Mouse (Mus musculus) lung, postnatal 10 days (tissue): ENCODE results near the gene Klhl29.
"Not testable (repeated sequence)": the region's sequence is repeated elsewhere in the genome, so short reads cannot be mapped to it uniquely, and the experiment has no call there.

ENCODE experiments used
- DNase-seq: peaks from one replicate; pipeline ENCODE4 v3.0.0; 2021

The Klhl29 gene

DNA sequence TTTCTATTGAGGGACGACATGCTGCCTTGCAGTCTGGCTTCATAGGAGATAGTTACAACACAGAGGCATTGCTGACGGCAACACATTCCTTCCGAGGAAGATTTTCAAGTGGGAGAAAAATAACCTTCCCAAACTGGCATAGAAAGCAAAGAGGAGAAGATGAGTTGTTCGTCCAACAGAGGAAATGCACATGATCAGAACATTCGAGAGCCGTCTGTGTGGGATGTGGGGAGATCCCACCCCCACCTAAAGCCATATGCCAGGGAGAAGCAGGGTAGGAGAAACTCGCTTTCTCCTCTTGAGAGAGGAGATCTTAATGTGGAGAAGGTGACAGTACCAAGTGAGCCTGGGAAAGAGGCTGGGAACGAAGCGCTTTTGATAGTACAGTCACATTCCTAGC is 22.1 kb downstream of the Klhl29 start:
- no peak for DNase-seq

DNA sequence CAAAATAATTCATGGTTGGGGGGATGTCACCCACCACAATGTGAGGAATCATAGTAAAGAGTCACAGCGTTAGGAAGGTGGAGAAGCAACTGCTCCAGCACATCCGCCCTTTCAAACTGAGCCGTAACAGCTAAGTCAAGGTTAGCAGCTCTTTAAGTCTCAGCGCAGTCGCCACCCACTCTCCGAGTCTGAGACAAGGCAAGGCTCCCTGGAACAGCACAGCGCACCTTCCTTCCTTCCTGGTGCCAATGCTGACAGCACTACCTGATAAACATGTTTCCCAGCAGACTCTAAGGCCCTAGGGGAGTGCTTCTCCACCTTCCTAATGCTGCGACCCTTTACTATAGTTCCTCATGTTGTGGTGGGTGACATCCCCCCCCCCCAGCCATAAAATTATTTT is 22.7 kb downstream of the Klhl29 start:
- DNase-seq, result no peak

DNA sequence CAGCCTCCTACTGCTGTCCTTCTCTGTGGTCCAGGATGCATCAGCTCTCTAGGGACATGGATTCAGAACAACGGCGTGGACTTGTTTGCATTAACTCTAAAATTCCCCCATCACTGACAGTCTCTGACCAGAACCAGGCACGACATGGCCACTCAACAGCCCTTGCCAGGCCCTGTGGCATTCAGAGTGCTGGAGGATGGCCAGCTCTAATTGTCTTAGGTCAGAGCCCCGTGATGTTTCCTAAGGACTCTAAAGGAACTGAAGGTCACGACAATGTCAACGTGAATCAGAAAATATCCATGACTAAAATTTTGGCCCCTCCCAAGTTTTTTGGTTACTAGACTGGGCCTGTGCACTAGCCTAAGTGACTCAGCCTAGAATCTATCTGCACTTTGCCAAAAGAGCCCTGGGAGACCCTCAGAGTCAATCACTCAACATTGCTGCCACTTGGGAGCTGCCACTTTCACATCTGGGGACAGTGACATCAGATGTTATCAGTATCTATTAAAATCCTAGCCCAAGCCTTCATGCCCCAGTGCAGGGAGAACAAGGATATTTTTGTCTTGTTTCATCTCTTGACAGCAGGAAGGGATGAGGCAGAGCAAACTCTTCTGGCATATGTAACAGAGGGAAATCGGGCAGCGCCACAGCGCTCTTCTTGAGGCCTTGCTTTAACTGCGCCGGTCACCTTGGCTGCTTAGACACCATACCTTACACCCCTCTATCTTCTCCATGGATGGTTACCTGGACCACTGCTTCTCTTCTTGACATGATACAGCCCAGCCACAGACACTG is 24.8 kb downstream of the Klhl29 start:
- no peak for DNase-seq

DNA sequence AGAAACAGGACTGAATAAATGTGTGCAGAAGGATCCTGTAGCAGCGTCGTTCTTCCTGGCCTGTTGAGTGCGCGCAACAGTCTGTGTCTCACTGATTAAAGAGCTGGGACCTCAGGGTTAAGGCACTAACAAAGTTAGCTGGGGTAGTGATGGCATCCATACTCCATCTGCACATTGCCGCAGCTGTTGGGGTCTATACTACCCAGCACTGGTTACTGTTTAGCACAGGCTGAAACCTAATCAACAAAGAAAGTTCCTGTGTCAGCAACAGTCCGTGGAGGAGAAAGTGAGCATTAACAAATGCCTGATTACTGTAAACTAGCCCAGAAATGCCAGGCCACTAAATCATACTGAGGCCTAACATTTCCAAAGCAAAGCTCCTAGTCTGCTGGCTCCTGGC is 30.4 kb downstream of the Klhl29 start:
- no peak for DNase-seq

DNA sequence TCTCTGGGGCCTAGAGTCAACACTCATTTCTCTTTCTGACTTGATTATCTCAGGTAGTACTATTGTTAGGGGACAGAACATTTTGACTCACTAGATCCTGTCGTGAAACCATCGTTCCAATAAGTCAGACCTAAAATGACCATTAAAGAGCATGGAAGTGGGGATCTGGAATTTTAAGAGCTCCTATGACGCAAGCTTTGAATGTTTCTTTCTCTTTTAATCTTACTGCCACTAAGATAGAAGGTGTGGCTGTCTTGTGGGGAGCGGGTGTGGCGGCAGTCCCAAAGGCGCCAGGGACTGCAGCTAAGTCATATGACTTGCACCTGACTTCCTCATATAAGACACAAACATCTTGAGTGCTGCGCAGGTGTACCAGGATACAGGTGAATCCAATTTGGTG is 31.0 kb downstream of the Klhl29 start:
- not testable (repeated sequence) for DNase-seq

DNA sequence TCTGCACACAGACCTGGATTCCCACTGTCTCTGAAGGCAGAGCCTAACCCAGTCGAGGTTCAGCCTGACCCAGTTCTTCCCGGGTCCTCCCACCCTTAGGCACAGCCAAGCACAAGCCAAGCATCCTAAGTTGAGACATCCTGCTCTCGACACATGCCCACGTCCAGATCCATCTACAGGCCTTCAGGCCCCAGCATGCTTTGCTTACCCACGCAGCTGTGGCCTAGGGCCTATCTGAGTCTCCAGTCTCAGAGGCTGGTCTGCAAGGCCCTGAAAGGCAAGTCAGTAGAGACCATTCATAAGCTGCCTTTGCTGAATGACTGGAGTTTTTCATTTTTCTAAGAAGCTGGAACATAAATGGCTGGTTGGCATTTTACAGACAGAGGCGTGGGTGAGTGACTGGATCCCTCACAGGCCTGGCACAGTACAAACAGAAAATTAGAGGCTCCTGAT is 35.3 kb downstream of the Klhl29 start:
- DNase-seq, result no peak

DNA sequence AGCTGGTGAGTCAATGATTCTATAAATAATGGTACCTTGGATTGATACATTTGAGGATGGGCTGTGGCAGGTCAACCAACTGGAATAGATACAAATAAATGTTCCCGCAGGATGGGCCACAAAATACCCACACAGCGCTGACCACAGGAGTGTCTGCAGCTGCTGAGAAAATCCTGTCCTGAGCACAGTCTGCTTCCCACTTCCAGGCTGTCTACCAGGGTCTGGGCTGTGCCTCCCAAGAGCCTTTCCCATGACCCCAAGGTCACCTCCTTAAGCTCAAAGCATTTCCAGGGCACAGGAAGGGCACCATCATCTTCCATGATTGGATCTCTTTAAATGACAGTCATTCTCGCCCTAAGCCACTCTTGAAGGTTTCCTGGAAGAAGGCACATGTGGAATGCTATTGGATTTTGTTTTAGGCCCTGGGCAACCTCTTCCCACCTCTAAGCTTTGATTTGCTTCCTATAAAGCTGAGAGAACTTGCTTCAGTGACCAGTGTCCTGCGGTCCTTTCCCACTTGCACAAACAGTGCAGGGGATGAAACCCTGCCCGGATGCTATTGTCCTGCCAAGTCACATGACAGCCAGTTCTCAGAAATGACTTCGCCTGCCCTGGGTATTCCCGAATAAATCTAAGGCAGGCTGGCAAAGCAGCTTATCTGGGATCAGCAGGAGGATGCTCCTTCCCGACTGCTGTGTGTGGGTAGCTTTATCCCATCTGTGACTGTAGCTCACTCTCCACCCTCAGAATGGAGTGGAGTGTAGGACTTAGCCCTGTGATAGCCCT is 38.4 kb downstream of the Klhl29 start:
- peak; percentile 34 for DNase-seq

DNA sequence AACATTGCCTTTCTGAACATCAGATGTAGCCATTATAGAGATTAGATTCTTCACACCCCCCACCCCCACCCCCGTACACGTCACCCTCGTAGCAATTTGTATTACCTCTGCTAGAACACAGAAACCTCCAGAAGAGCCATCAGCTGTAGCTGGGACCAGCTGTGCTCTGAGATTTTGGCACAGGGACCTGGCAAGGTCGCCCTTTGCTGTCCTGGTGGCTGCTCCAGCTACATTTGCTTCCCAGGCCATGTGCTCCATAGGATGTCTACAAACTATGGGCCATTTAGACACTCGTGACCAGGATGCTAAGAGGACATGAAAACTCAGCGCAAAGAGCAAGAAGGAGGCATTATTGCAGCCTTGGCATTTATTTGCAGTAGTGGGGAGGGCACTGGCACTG is 39.2 kb downstream of the Klhl29 start:
- no peak for DNase-seq

DNA sequence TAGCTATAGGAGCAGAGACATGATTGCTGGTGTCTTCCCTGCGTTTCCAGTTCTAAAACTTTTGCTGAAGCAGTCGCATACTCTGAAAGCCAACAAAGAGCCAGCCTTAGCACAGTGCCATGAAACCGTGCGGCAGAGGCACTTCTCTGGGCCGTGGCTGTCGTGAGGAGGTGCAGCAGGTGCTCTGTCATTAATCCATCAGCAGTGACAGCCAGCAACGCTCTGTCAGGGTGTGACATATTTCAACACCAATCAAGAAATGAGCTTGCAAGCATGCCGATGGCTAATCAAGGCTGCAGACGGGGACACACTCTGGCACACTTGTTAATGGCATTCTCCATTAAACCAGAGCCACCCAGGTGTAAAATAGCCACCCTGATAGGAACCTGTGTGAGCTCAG is 40.5 kb downstream of the Klhl29 start:
- DNase-seq, result no peak

DNA sequence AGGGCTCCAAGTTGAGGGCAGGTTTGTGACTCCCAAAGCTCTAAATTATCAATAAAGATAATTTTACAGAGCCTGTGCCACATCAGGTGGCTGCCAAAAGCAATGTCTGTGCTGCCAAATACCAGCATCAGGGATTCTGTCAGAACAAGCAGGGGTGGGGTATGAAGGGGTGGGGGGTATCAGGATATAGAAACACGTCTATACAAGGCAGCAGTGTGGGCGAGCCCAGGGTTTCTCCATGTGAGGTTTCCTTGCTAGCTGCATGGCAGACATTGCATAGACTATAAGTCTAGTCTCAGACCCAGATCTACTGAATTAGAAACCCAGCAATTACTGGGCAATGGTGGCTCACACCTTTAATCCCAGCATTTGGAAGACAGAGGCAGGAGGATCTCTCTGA is 41.3 kb downstream of the Klhl29 start:
- DNase-seq, result no peak

DNA sequence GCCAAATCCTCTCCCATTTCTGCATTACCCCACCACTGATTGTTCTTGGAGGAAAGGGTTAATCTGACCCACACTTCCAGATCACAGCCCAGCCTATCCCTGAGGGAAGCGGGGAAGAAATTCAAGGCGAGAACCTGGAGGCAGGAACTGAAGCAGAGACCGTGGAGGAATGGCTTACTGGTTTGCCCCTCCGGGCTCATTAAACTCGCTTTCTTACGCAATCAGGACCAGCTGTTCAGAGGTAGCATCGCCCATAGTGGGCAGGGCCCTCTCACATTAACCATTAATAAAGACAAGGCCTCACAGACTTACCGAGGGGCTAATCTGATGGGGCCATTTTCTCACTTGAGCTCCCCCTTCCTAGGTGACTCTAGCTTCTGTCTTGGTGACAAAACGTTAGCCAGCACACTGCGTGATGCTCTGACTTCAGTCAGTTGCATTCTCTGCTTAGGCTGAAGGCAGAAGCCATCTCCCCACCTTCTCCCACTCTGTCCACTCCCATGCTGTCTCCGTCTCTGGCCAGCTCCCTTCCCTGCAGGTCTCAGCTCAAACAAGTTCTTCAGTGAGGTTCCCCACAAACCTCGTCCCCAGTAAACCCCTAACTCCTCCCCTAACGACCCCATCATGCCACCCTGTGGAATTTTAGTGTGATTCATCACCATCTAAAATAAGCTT is 43.5 kb downstream of the Klhl29 start:
- no peak for DNase-seq

DNA sequence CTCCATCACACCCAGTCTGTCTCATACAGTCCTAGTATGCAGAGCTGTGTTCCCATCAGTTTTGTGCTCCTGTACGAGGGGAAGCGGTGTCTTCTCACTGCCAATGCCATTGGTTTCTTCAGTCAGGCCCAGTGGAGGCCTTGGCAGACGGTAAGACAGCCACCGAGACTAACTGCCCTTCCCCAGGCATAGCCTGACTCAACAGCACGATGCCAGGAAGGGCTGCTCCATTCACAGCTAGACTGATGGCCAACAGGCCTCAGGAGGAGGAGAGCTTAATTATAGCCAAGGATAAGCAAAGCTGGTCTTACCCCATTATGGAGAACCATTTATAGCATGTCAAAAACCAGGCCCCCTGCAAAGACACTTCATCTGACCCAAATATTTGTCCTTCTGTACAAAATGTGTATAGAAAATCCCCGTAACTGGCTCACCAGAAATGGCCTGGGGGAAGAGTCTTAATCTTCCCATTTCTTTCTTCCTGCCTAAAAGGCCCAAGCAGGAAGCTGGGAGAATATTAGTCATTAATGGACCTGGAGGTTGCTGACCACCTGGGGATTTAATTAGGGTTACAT is 44.9 kb downstream of the Klhl29 start:
- no peak for DNase-seq

DNA sequence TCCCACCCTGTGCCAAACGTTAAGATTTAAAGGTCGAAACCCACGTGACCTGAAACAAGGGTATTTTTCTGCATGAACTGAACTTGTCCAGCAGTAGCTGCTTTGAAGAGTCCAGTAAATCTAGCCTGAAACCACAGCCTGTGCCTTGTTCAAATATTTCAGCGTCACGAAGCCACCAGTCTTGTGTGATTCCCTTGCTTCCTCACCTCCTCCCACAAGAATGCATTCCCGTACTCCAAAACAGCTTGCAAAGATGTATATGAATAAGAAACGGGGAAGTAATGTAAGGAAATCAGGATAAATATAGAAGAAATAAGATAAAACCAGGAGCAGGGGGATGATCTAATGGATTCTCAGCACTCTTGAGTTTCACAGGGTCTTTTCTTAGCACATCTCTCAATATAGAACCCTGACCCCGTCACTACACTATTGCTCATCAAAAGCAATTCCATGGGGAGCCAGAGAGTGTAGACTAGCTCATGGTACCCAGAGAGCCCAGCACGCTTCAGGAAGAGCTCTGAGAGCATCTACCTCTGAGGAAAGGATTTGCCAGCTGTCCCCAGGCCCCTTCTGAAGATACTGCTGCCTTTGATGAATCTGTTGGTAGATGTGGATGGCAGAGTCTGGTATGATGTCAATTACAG is 52.9 kb downstream of the Klhl29 start:
- DNase-seq, result no peak

DNA sequence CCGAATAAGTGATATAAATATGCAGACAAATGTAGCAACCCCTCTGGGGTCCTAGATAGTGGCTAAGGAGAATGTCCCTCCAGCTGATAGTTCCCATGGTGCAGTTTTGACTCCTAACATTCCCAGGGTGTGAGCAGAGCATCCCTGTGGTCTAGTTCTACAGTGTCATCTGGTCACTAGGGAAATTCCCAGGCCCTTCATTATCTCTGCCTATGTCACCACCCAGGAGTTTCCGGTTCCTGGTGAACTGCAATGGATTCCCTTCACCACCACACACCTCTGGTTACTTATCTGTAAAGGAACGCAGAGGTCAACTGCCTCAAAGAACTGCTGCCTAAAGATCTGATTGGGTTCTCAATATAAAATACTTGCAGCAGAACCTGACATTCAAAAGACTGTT is 54.5 kb downstream of the Klhl29 start:
- DNase-seq, result no peak

DNA sequence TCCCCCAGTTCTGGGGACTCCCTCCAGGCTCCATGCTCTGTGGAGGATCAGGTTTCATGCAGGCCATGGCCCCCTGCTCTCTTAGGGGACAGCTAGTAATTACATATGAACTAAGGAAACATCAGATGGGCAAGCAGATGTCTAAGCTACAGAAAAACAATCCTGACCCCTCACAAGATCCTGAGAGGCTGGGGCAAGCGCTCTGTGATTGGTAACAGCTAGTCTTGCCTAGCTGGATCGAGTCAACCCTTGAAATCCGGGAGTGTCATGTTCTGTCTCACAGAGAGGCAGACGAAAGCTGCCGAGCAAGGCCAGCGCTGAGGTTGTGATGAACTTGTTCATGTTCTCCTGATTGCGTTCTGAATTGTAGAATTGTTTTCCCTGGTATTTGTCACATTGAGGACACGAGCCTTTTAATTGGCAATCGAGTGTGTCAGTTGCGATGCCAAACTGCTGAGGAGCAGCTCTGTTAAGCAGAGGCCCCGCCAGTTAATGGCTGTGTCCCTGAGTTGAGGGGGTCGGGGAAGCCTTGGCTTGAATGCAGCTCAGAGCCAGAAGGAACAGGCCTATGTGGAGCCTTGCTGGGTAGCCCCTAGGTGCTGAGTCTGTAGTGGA is 56.0 kb downstream of the Klhl29 start:
- no peak for DNase-seq

DNA sequence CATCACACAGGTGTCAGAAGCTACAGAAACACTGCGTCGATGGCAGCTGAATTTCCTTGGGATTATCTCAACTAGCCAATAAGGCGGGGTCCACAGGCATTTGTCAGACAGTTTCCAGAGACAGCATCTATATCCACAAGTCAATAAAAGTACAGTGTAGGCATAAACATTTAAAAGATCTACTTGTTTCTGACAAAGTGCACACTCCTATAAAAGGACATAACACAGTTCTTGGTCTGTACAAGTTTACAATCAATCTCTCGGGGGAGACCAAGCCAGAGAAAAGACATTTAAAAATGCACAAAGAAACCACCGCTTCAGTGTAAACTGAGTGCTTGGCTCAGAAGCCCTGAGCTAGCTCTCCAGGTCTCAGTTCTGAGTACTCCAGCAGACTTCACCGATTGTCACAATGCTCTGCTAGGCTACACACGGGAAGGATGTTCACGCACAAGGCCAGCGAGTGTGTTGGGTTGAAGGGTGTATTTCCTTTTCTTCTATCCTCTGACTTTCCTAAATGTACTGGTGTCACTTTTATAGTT is 59.4 kb downstream of the Klhl29 start:
- DNase-seq, result no peak

DNA sequence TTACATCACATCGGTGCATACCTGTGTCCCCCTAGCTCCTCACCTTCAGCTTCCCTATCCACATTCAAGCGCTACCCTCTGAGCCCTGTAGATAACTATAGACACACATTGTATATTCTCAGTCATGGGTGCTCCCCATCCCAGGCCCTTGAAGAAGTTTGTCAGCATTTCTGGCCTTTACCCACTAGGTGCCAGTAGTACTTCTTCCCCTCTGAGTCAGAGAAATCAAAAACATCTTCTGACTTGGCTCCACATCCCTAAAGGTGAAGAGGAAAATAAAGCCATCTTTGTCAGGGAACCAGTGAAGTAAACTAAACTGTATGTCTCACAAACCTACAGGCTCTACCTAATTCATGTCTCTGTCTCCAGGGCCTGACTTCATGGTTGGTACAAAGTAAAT is 67.6 kb downstream of the Klhl29 start:
- no peak for DNase-seq

DNA sequence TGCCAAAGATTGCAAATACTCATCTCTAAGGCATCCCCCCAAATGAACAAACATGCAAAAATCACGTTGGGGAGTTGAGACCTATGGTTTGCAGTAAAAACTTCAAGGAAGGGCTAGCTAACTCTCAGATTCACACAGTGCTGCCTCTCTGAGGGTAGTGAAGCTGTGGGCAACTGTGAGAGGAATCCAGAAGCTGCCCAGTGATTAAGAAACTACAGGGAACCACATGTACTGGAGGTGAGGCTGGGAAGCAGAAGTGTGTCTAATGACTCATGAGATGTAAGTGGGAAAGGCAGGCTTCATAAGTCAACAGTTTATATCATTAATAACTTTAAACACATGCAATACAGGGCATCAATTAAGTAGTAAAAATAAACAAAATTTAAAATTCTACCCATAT is 70.0 kb downstream of the Klhl29 start:
- DNase-seq, result no peak

DNA sequence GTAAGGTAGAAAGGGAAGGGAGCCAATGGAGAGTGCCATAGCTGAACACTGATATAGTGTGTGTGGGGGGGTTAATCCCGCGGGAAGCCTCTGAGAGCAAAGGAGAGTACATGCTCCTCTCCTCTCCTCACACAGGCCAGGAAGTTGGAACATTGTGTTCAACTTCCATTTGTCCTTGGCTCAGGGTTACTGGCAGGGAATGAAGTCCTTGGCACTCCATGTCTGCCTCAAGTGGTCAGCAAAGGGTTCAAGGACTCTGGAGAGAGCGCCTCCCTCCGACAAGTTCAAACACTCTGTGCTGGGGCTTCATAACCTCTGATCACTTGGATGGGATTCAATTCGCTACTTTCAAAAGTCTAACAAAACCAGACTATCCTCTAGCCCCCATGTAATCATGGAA is 71.6 kb downstream of the Klhl29 start:
- DNase-seq, result peak; percentile 59

DNA sequence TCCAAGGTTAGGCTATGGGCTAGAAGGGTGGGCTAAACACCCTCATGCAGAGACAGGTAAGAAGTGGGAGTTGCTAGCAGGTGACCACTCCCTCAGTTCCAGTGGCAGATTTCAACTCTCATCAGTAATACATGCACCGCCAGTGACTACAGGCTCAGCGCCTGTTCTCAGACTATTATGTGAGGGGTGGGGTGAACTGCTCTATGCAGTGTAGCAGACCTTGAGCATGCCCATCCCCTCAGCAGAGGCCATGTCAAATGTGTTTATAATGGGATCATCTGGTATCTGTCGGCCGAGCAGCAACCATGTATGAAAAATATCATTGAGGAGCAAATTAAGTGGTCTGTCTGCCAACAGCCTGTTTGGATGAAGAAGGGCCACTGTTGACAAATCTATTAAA is 72.4 kb downstream of the Klhl29 start:
- no peak for DNase-seq

DNA sequence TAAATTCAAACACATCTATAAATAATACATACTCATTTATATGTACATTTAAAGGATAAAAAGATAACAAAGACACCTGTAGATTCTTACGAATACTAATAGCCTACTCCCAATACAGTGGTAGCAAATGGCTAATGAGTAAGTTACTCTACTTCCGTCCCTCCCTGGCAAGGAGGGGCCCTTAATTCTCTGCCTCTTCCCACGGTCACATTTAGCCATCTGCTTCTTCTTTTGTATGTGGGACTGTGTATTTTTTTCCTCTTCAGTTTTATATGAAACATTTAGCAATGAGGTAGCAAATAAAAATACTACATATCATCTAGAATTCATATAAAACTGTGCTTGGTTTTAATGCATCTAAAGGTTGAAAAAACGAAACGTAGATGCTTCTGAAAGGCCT is 73.6 kb downstream of the Klhl29 start:
- DNase-seq, result no peak

DNA sequence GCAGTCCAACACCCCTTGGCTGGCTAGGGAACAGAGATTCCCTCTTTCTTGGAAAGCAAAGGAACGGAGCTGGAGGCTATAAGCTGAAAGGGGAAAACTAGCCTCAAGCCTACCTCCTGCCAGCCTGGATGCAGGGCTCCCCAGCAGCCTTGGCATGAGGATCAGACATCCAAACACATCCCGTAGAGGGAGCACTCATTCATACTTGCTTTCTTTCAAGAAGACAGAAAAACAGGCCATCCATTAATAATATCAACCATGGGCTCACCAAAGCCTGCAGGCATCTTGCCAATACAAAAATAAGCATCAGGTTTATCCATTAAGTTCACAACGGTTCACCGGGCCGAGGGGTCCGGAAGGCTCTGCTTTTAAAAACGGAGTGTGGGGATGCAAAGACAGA is 79.1 kb downstream of the Klhl29 start:
- DNase-seq, result no peak
